Comparison of ENCODE assay signal across 22 mouse cellular contexts in the genomic region with DNA sequence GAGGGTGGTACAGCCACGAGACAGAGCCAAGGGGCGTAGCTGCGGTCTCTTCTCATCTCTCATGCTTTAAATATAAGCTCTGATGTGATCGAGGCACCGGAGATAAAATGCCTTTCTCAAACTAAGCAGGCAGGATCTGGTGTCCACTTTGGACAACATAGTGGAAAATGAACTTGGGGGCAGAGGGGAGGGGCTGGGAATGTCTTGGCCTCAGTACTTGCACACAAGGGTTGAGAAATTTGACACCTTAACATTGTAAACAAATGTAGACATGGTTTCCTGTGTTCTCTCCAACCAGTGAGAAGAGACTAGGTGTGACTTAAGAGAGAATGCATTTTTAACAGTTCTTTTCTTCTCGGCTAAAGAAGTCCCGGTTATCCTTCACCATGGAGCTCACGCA. TPM values are rescaled to one million over a fixed set of nuclear protein-coding genes. Genes with fewer than 3 reads are reported as not detected.
A peak's percentile ranks its signal among the peaks of the same experiment; 100 is the strongest.
DNase-seq lines count a peak whose midpoint lies in the region; ATAC-seq and TF ChIP-seq lines count a peak whose summit lies in the region.
"Had no signal": no experiment of that assay in that cellular context is flagged by ENCODE, and none has a peak within 500 bp of the region (broad histone marks: within the 10 kb centered on the region; RNA-seq: fewer than 3 reads in every experiment).

No protein-coding gene starts in this region.

- H3K4me2 ChIP-seq in kidney, embryonic 15.5 days: peak overlapping the region; percentile 44
- 0 out of 2 replicates have a peak overlapping the region, but pooled peaks have one; percentile 14 for H3K4me2 ChIP-seq in limb, embryonic 13.5 days (replicated peaks)
- H3K4me2 ChIP-seq: forebrain, embryonic 12.5 days; neural tube, embryonic 15.5 days had no signal

- no peaks in the 10 kb centered on the region for H3K9me3 ChIP-seq in kidney, embryonic 15.5 days (replicated peaks)
- no peaks in the 10 kb centered on the region for H3K9me3 ChIP-seq in limb, embryonic 13.5 days
- H3K9me3 ChIP-seq: forebrain, embryonic 12.5 days; neural tube, embryonic 15.5 days had no signal

- peak; percentile 43; the same call in 1 of the 2 replicates for ATAC-seq in kidney, embryonic 15.5 days (replicated peaks; ENCODE audit: low FRiP score)
- ATAC-seq in limb, embryonic 13.5 days (ENCODE audit: low FRiP score, low read depth): no peak

- no peak for TF ChIP-seq POLR2A in heart, adult 2 months (IDR thresholded peaks at IDR 0.05; ENCODE audit: insufficient read depth, low read depth, low read length)

- intact Hi-C loops in heart, adult 2 months (cut with DNase I): no loop called here
- intact Hi-C loops in heart, postnatal 25 days (cut with DNase I): loop anchor here (5.0 kb wide), 1 partner anchor 72 kb away; no protein-coding TSS in a partner anchor
- intact Hi-C loops in left cerebral cortex, postnatal 10 days (cut with DNase I): no loop called here

- TF ChIP-seq CTCF in heart, adult 2 months (IDR thresholded peaks at IDR 0.05): no peak

- H3K9ac ChIP-seq in heart, adult 2 months (ENCODE audit: low read depth, low read length): no peak overlapping the region
- no peak overlapping the region for H3K9ac ChIP-seq in kidney, embryonic 15.5 days
- H3K9ac ChIP-seq in limb, embryonic 13.5 days: no peak overlapping the region
- H3K9ac ChIP-seq: forebrain, embryonic 12.5 days; neural tube, embryonic 15.5 days had no signal

- TF ChIP-seq EP300 in heart, adult 2 months (IDR thresholded peaks at IDR 0.05; ENCODE audit: insufficient read depth, low read depth, low read length): no peak

- peaks cover 4% of the 10 kb centered on the region for H3K4me1 ChIP-seq in heart, adult 2 months (ENCODE audit: control insufficient read depth, insufficient read depth, low read length)
- peaks cover 12% of the 10 kb centered on the region for H3K4me1 ChIP-seq in kidney, embryonic 15.5 days
- peaks cover 32% of the 10 kb centered on the region for H3K4me1 ChIP-seq in limb, embryonic 13.5 days
- H3K4me1 ChIP-seq: neural tube, embryonic 15.5 days had no signal

- peak overlapping the region; percentile 41 for H3K27ac ChIP-seq in heart, adult 2 months
- peak overlapping the region; percentile 60 for H3K27ac ChIP-seq in kidney, embryonic 15.5 days
- H3K27ac ChIP-seq in limb, embryonic 13.5 days: no peak overlapping the region
- H3K27ac ChIP-seq: forebrain, embryonic 12.5 days; neural tube, embryonic 15.5 days had no signal

- no peaks in the 10 kb centered on the region for H3K79me2 ChIP-seq in heart, adult 2 months (replicated peaks; ENCODE audit: control insufficient read depth, insufficient read depth, low read length)

- WGBS in heart, adult 2 months: 32% methylated on average over 8 of the region's 8 CpGs
- 28% methylated on average over 8 of the region's 8 CpGs for WGBS in kidney, embryonic 15.5 days
- 56% methylated on average over 8 of the region's 8 CpGs for WGBS in limb, embryonic 13.5 days

- no peaks in the 10 kb centered on the region for H3K27me3 ChIP-seq in heart, adult 2 months (ENCODE audit: control insufficient read depth, insufficient read depth, low read length)
- H3K27me3 ChIP-seq in kidney, embryonic 15.5 days: no peaks in the 10 kb centered on the region
- H3K27me3 ChIP-seq in limb, embryonic 13.5 days: no peaks in the 10 kb centered on the region
- H3K27me3 ChIP-seq: neural tube, embryonic 15.5 days had no signal

- H3K36me3 ChIP-seq in heart, adult 2 months (ENCODE audit: control insufficient read depth, insufficient read depth, low read length): no peaks in the 10 kb centered on the region
- H3K36me3 ChIP-seq in kidney, embryonic 15.5 days: no peaks in the 10 kb centered on the region
- H3K36me3 ChIP-seq in limb, embryonic 13.5 days: no peaks in the 10 kb centered on the region
- H3K36me3 ChIP-seq: forebrain, embryonic 12.5 days; neural tube, embryonic 15.5 days had no signal

- DNase-seq in heart, adult 2 months: no peak
- no peak for DNase-seq in heart, postnatal 25 days (ENCODE audit: low spot score)
- DNase-seq in kidney, postnatal 14 days: no peak
- DNase-seq in R1 (ENCODE audit: low read depth, low spot score): peak; percentile 46
- no peak for DNase-seq in T-cell, adult 2 months (ENCODE audit: low spot score)
- DNase-seq in left cerebral cortex, postnatal 10 days (ENCODE audit: extremely low spot score in 1 of 2, low spot score in 2 of 2): no peak
- DNase-seq: adrenal gland, postnatal 10 days; cerebellum, adult 8-10 months; retina, postnatal 1 day; spleen, adult 18-20 months had no signal

- no peak overlapping the region for H3K4me3 ChIP-seq in heart, adult 2 months
- H3K4me3 ChIP-seq in kidney, embryonic 15.5 days (replicated peaks): no peak overlapping the region
- H3K4me3 ChIP-seq in limb, embryonic 13.5 days: no peak overlapping the region
- H3K4me3 ChIP-seq: forebrain, embryonic 12.5 days; neural tube, embryonic 15.5 days had no signal

RNA-seq across cellular contexts. Expression of a gene that starts 9.2 kb away (rescaled TPM):
- 10 to 100 TPM; 52.7 to 58.0 TPM for total RNA-seq in heart, adult 2 months (2021)
- polyA plus RNA-seq in heart, adult 2 months (2012; rRNA removed): 31.0 and 60.7 TPM in 2 replicates
- total RNA-seq in heart, postnatal 25 days (2021): 10 to 100 TPM; 50.8 to 55.6 TPM
- 80.2 and 80.6 TPM in 2 replicates for polyA plus RNA-seq in kidney, embryonic 15.5 days (2015; fragmentation: Nextera tagmentation; extraction: Ambion mirVana)
- polyA plus RNA-seq in limb, embryonic 13.5 days (2015; fragmentation: Nextera tagmentation; extraction: Ambion mirVana): 78.4 and 81.1 TPM in 2 replicates
- total RNA-seq in left cerebral cortex, postnatal 10 days (2021): 100 to 1,000 TPM; 145 to 149 TPM

RNA-seq across cellular contexts. Expression of a gene that starts 56.0 kb away (rescaled TPM):
- not detected for total RNA-seq in heart, adult 2 months (2021)
- not detected in 2 replicates for polyA plus RNA-seq in heart, adult 2 months (2012; rRNA removed)
- not detected for total RNA-seq in heart, postnatal 25 days (2021)
- not detected in 2 replicates for polyA plus RNA-seq in kidney, embryonic 15.5 days (2015; fragmentation: Nextera tagmentation; extraction: Ambion mirVana)
- polyA plus RNA-seq in limb, embryonic 13.5 days (2015; fragmentation: Nextera tagmentation; extraction: Ambion mirVana): not detected in 2 replicates
- total RNA-seq in left cerebral cortex, postnatal 10 days (2021): not detected
- total RNA-seq: adrenal gland, postnatal 10 days; layer of hippocampus, adult 8-10 months; left cerebral cortex, postnatal 25 days; megakaryocyte-erythroid progenitor cell, adult 5-6 weeks; monocyte, adult 5-6 weeks had no signal
- polyA plus RNA-seq: forebrain, embryonic 12.5 days; hindbrain, embryonic 11.5 days; intestine, embryonic 14.5 days; liver, embryonic 16.5 days; neural tube, embryonic 15.5 days; urinary bladder, adult 2 months had no signal
